Mouse (Mus musculus) left cerebral cortex, adult 2 months (tissue): Measurements from ENCODE around the gene Gm6583. TPM values are rescaled to one million over a fixed set of nuclear protein-coding genes. Genes with fewer than 3 reads are reported as not detected.

Source experiments
- DNase-seq, 2 experiments: peaks; one replicate each; pipeline ENCODE4 v3.0.0; 2021 to 2022; ENCODE audit warnings: low spot score in 2 of 2, mixed read lengths in 1 of 2; ENCODE audit errors: extremely low spot score in 1 of 2
- H3K27ac ChIP-seq: fragments of 200-600 bp; 2 replicates; pipeline ENCODE4 v1.8.1; 2022
- H3K4me3 ChIP-seq: fragments of 200-600 bp; 2 replicates; pipeline ENCODE4 v1.8.1; 2022
- CTCF ChIP-seq: fragments of 200-600 bp; IDR thresholded peaks from 2 replicates; pipeline ENCODE4 v1.8.1; 2022; ENCODE audit warnings: antibody characterized with exemption, mild to moderate bottlenecking, moderate library complexity
- intact Hi-C: fragments of 180-260 bp; cut with DNase I; formaldehyde crosslinking; loops from one replicate; pipeline ENCODE4 v1.15.1; 2025
- total RNA-seq, 2 experiments: library from RNA; stranded (reverse); gene quantifications; 2 replicates each; pipeline ENCODE4 v1.2.3; 2021

Gene Gm6583
- total RNA-seq, 2 experiments from 2014 or later = not detected

- intact Hi-C loops = no loop called here
- TF ChIP-seq CTCF = no peak
Measured at GRCm38 (mm10) chr5:112384805-112385472, 29.1 kb upstream of the Gm6583 start.

GRCm38 (mm10) chr5:112382641-112383330 lies 27.0 kb upstream of the Gm6583 start:
- DNase-seq = peak in 1 of 2 experiments; percentile 57
- Histone ChIP-seq H3K4me3 (no peak overlapping the region), H3K27ac (peak overlapping the region; percentile 50)
- intact Hi-C loops = no loop called here
- TF ChIP-seq CTCF = no peak; the same call in 1 of the 2 replicates

More at GRCm38 (mm10) chr5:112384805-112385472, 29.1 kb upstream of the Gm6583 start:
- Histone ChIP-seq H3K4me3 (no peak overlapping the region), H3K27ac (no peak overlapping the region)
- DNase-seq = no peak

- TF ChIP-seq CTCF = no peak
- Histone ChIP-seq H3K4me3 (no peak overlapping the region), H3K27ac (no peak overlapping the region; the same call in 1 of the 2 replicates)
- intact Hi-C loops = no loop called here
- DNase-seq = no peak
Measured at GRCm38 (mm10) chr5:112382042-112382441, 26.2 kb upstream of the Gm6583 start.

DNA sequence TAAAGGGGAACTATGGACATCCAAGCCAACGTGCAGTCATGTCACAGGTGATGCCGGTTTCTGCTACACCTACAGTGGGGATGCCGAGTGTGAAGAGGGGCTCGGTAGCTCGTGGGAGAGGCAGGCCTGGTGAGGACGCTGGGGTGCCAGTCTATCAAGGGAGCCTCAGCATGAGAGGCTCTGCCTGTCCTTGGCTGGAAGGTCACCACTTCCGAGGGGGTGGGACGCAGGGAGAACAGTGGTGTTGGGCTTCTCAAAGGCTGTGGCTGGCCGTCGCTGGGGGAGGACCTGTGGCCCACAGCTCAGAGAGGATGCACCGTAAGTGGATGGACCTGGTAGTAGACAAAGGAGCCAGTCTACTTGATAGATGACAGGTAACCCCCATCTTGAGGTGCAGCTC lies 25.3 kb upstream of the Gm6583 start:
- no peak for TF ChIP-seq CTCF
- DNase-seq = no peak
- Histone ChIP-seq H3K4me3 (no peak overlapping the region), H3K27ac (no peak overlapping the region)
- intact Hi-C loops = no loop called here

DNA sequence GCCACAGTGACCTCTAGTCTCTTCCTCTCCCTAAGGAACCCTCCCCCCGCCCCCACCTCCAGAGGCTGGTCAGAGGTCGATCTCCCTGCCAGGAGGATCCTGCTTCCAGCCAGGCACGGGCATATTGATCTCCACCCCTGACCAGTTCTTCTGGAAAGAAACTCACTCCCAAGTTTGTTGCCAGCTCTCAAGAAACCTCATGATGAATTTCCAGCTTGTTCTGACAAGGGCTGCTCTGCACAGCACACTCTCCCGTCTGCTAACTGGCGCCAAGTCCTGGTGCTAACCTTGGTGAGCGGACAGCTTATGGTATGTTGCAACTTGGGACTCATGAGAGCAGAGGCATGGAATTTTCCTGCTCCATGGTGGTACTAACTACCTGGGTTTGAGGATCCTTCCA lies 22.9 kb upstream of the Gm6583 start:
- H3K27ac ChIP-seq = peak overlapping the region; percentile 69
- H3K4me3 ChIP-seq = no peak overlapping the region
- DNase-seq = no peak
- intact Hi-C loops = no loop called here
- TF ChIP-seq CTCF = no peak

DNA sequence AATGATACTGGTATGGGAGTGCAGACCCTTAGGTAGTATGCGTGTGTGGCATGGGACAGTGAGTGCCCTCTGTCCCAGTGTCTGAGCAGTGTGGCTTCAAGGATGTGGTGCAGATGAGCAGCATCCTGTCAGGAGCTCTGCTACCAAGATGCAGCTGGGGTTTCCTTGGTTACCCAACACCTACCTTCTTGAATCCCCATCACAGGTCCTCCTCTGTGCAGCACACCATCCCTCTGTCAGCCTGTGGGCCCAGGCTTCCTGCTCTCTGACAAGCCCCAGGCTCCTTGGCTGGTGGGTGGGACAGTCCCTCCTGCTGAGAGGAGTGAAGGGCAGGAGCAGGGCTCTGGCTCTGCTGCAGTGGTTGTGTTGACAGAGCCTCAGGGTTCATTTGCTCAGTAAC lies 21.5 kb upstream of the Gm6583 start:
- no peak for DNase-seq
- TF ChIP-seq CTCF = no peak
- H3K27ac ChIP-seq = peak overlapping the region; percentile 69
- intact Hi-C loops = no loop called here
- no peak overlapping the region for H3K4me3 ChIP-seq

DNA sequence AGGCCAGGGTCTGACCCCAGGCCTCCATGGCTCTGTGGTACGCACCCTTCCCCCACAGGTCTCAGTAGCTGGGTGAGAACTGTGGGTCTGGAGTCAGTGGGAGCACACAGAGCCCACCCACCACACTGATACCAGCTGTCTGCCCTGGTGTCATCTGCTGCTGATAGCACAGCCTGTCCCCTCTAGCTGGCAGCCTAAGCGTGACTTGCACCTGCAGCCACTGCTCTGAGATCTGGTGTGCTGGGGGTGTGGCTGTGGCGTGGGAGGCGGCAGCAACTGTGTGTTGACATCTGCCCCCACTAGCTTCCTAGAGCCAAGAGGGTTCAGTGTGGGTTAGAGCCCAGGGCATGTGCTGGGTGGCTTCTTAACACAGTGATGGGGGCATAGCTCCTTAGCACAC lies 20.3 kb upstream of the Gm6583 start:
- no peak overlapping the region for H3K4me3 ChIP-seq
- DNase-seq = no peak
- intact Hi-C loops = no loop called here
- H3K27ac ChIP-seq = no peak overlapping the region
- no peak for TF ChIP-seq CTCF

GRCm38 (mm10) chr5:112371933-112372332 lies 16.1 kb upstream of the Gm6583 start:
- intact Hi-C loops = no loop called here
- Histone ChIP-seq H3K4me3 (no peak overlapping the region), H3K27ac (peak overlapping the region; percentile 92)
- peak; percentile 61 to 77 for DNase-seq
- TF ChIP-seq CTCF = no peak

- peak overlapping the region; percentile 92 for H3K27ac ChIP-seq
- intact Hi-C loops = no loop called here
- DNase-seq = no peak
- H3K4me3 ChIP-seq = no peak overlapping the region
- no peak for TF ChIP-seq CTCF
Measured at GRCm38 (mm10) chr5:112370236-112370813, 14.5 kb upstream of the Gm6583 start.

DNA sequence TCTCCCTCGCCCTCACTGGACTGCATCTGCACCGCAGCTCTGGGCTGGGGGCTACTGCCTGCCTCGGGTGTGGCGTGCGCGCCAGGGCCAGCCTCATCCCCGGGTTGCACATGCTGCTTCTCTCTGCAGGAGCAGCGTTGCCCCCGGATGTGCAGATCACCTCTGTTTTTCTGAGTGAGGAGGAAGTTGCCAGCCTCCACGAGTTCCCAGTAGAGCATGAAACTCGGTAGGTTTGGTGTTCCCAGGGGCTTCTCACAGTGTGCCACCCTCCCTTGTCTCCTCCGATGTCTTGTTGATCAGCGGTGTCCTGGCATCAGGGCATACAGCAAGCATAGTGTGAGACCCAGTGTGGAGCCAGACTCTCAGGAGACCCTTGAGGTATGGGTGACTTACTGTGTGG lies 13.5 kb upstream of the Gm6583 start:
- Histone ChIP-seq H3K27ac (0 out of 2 replicates have a peak overlapping the region, but pooled peaks have one; percentile 8), H3K4me3 (no peak overlapping the region)
- no peak for DNase-seq
- TF ChIP-seq CTCF = no peak
- intact Hi-C loops = no loop called here

DNA sequence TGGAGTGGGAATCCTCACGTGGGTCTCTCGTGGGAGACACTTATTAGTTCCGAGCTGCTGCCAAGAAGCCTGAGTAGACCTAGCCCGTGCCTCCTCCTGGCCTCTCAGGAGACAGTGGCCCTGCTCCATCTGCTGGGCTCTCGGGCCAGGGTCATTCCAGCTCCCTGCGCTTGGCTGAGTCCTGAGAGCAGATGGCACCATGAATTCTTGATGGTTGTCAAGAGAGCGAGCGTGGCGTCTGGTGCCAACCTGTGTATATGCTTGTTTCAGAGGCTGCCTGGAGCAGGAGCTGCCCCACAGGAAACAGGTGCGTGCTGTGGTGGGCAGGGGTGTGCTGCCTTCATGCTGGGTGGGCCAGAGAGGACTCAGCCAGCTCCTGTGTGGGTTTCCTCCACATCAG lies 12.8 kb upstream of the Gm6583 start:
- no peak overlapping the region; the same call in 1 of the 2 replicates for H3K27ac ChIP-seq
- DNase-seq = no peak
- H3K4me3 ChIP-seq = no peak overlapping the region
- no peak for TF ChIP-seq CTCF
- intact Hi-C loops = no loop called here

DNA sequence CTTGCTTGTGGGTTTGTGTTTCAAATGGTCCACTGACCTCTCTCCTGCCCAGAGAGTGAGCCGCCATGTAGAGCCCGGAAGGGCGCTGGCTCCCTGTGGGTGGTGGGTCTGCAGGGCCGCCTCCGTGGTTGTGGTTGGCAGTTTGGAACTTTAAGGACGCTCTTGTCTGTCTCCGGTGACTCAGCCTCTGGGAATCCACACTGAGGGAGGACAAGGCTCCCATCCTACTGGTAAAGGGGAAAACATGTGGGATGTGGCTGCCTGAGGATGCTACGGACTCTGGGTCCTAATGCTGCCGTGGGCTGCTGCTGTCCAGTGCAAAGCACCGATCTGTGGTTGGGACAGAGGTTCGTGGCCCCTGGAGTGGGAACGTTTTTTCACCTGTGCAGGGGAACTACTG lies 12.1 kb upstream of the Gm6583 start:
- intact Hi-C loops = no loop called here
- TF ChIP-seq CTCF = no peak
- DNase-seq = no peak
- H3K27ac ChIP-seq = no peak overlapping the region
- H3K4me3 ChIP-seq = no peak overlapping the region

- intact Hi-C loops = no loop called here
- Histone ChIP-seq H3K4me3 (no peak overlapping the region), H3K27ac (no peak overlapping the region)
- DNase-seq = no peak
- peak; percentile 40 for TF ChIP-seq CTCF
Measured at GRCm38 (mm10) chr5:112367338-112367737, 11.5 kb upstream of the Gm6583 start.
